Mouse (Mus musculus) mesoderm, embryonic 11.5 days (tissue): ENCODE measurements around the gene Bcl7c.
"Not testable (repeated sequence)": the region's sequence is repeated elsewhere in the genome, so short reads cannot be mapped to it uniquely, and the experiment has no call there.

Experiments
- DNase-seq: peaks from one replicate; pipeline ENCODE4 v3.0.0-alpha.2; 2012; ENCODE audit warnings: low read depth, low spot score

Bcl7c gene

GRCm38 (mm10) chr7:127647576-127647975, 61.2 kb downstream of the Bcl7c start:
- DNase-seq, result not testable (repeated sequence)

- no peak for DNase-seq
Observed at GRCm38 (mm10) chr7:127646363-127646762, 62.4 kb downstream of the Bcl7c start.

GRCm38 (mm10) chr7:127642254-127642653, 66.5 kb downstream of the Bcl7c start:
- DNase-seq, result no peak

GRCm38 (mm10) chr7:127641260-127641659, 67.5 kb downstream of the Bcl7c start:
- no peak for DNase-seq

- peak; percentile 66 for DNase-seq
Observed at GRCm38 (mm10) chr7:127636963-127637362, 71.8 kb downstream of the Bcl7c start.

GRCm38 (mm10) chr7:127631416-127631815, 77.3 kb downstream of the Bcl7c start:
- no peak for DNase-seq

GRCm38 (mm10) chr7:127628646-127629045, 80.1 kb downstream of the Bcl7c start:
- no peak for DNase-seq

- no peak for DNase-seq
Observed at GRCm38 (mm10) chr7:127626471-127626870, 82.3 kb downstream of the Bcl7c start.

- no peak for DNase-seq
Observed at GRCm38 (mm10) chr7:127626039-127626438, 82.7 kb downstream of the Bcl7c start.

GRCm38 (mm10) chr7:127618402-127618801, 90.3 kb downstream of the Bcl7c start:
- not testable (repeated sequence) for DNase-seq

- no peak for DNase-seq
Observed at GRCm38 (mm10) chr7:127617962-127618361, 90.8 kb downstream of the Bcl7c start.

- DNase-seq, result no peak
Observed at GRCm38 (mm10) chr7:127616881-127617280, 91.9 kb downstream of the Bcl7c start.

GRCm38 (mm10) chr7:127616336-127616735, 92.4 kb downstream of the Bcl7c start:
- no peak for DNase-seq

GRCm38 (mm10) chr7:127614891-127615843, 93.6 kb downstream of the Bcl7c start, which contains the start of gene Zfp629:
Zfp629 (minus strand) TSS chr7:127615797.
- peak; percentile 91 for DNase-seq

- DNase-seq, result peak; percentile 54
Observed at GRCm38 (mm10) chr7:127614511-127614890, 94.2 kb downstream of the Bcl7c start.

- no peak for DNase-seq
Observed at GRCm38 (mm10) chr7:127614091-127614490, 94.6 kb downstream of the Bcl7c start.

GRCm38 (mm10) chr7:127613501-127613900, 95.2 kb downstream of the Bcl7c start:
- DNase-seq, result no peak

GRCm38 (mm10) chr7:127611561-127611960, 97.2 kb downstream of the Bcl7c start:
- DNase-seq, result no peak
